Mouse (Mus musculus): ENCODE data around the gene Ogg1. TPM values are rescaled to one million over a fixed set of nuclear protein-coding genes. Genes with fewer than 3 reads are reported as not detected.
A peak's percentile ranks its signal among the peaks of the same experiment; 100 is the strongest.

Gene Ogg1
- polyA plus RNA-seq, 1 experiment from 2014 or later = 14.0 TPM

- Histone ChIP-seq H3K9ac (ENCODE audit: low read depth, low read length) (no peak overlapping the region), H3K27me3 (ENCODE audit: insufficient read depth, low read length) (no peaks in the 10 kb centered on the region), H3K4me1 (replicated peaks; ENCODE audit: insufficient read depth, low read length) (no peaks in the 10 kb centered on the region), H3K27ac (peak overlapping the region; percentile 76), H3K4me3 (replicated peaks; ENCODE audit: low read depth, low read length) (no peak overlapping the region), H3K36me3 (ENCODE audit: insufficient read depth, low read length) (peaks cover 56% of the 10 kb centered on the region), H3K9me3 (replicated peaks; ENCODE audit: low read length) (no peaks in the 10 kb centered on the region), H3K4me2 (ENCODE audit: low read length) (no peak overlapping the region)
- no peak for TF ChIP-seq CTCF (IDR thresholded peaks at IDR 0.05; ENCODE audit: low read depth)
- ATAC-seq (replicated peaks; ENCODE audit: low FRiP score, low read depth) (peak; percentile 68), DNase-seq (ENCODE audit: low spot score) (peak; percentile 38)
- WGBS = 81% methylated on average over 20 of the region's 20 CpGs
Observed at GRCm38 (mm10) chr6:113370194-113370929, 43.6 kb downstream of the Ogg1 start.

GRCm38 (mm10) chr6:113373491-113373890 lies 46.7 kb downstream of the Ogg1 start:
- Histone ChIP-seq H3K4me1 (replicated peaks; ENCODE audit: insufficient read depth, low read length) (no peaks in the 10 kb centered on the region), H3K9me3 (replicated peaks; ENCODE audit: low read length) (no peaks in the 10 kb centered on the region), H3K36me3 (ENCODE audit: insufficient read depth, low read length) (peaks cover 55% of the 10 kb centered on the region), H3K9ac (ENCODE audit: low read depth, low read length) (no peak overlapping the region), H3K4me2 (ENCODE audit: low read length) (no peak overlapping the region), H3K4me3 (replicated peaks; ENCODE audit: low read depth, low read length) (no peak overlapping the region), H3K27ac (no peak overlapping the region), H3K27me3 (ENCODE audit: insufficient read depth, low read length) (no peaks in the 10 kb centered on the region)
- 92% methylated on average over 4 of the region's 4 CpGs for WGBS
- ATAC-seq (replicated peaks; ENCODE audit: low FRiP score, low read depth) (no peak), DNase-seq (ENCODE audit: low spot score) (no peak)
- TF ChIP-seq CTCF (IDR thresholded peaks at IDR 0.05; ENCODE audit: low read depth) = no peak

GRCm38 (mm10) chr6:113377172-113377495 lies 50.4 kb downstream of the Ogg1 start:
- ATAC-seq (replicated peaks; ENCODE audit: low FRiP score, low read depth) (no peak), DNase-seq (ENCODE audit: low spot score) (no peak)
- WGBS = 7% methylated on average over 7 of the region's 7 CpGs
- peak overlapping the region; percentile 52 for H3K4me2 ChIP-seq (ENCODE audit: low read length)
- peak overlapping the region; percentile 95 for H3K27ac ChIP-seq
- peak overlapping the region; percentile 86 for H3K9ac ChIP-seq (ENCODE audit: low read depth, low read length)
- peaks cover 40% of the 10 kb centered on the region for H3K36me3 ChIP-seq (ENCODE audit: insufficient read depth, low read length)
- H3K27me3 ChIP-seq (ENCODE audit: insufficient read depth, low read length) = no peaks in the 10 kb centered on the region
- TF ChIP-seq CTCF (IDR thresholded peaks at IDR 0.05; ENCODE audit: low read depth) = no peak
- H3K4me1 ChIP-seq (replicated peaks; ENCODE audit: insufficient read depth, low read length) = peaks cover 4% of the 10 kb centered on the region
- peak overlapping the region; percentile 72 for H3K4me3 ChIP-seq (replicated peaks; ENCODE audit: low read depth, low read length)
- no peaks in the 10 kb centered on the region for H3K9me3 ChIP-seq (replicated peaks; ENCODE audit: low read length)

GRCm38 (mm10) chr6:113377496-113378385 lies 51.0 kb downstream of the Ogg1 start, which contains the start of the genes Tada3 and Arpc4:
Gene Tada3 (minus strand): TSS chr6:113377883.
Gene Arpc4 (plus strand): TSS chr6:113378115.
- H3K4me1 ChIP-seq (replicated peaks; ENCODE audit: insufficient read depth, low read length) = peaks cover 4% of the 10 kb centered on the region
- peak within 1 kb of the TSS; percentile 52 for H3K4me2 ChIP-seq (ENCODE audit: low read length)
- H3K4me3 ChIP-seq (replicated peaks; ENCODE audit: low read depth, low read length) = peak within 1 kb of the TSS; percentile 72
- peak within 1 kb of the TSS; percentile 95 for H3K27ac ChIP-seq
- under 1% methylated on average over 60 of the region's 61 CpGs for WGBS
- H3K27me3 ChIP-seq (ENCODE audit: insufficient read depth, low read length) = no peaks in the 10 kb centered on the region
- no peaks in the 10 kb centered on the region for H3K9me3 ChIP-seq (replicated peaks; ENCODE audit: low read length)
- peaks cover 40% of the 10 kb centered on the region for H3K36me3 ChIP-seq (ENCODE audit: insufficient read depth, low read length)
- DNase-seq (ENCODE audit: low spot score) = peak; percentile 99
- ATAC-seq (replicated peaks; ENCODE audit: low FRiP score, low read depth) = peak; percentile 95
- H3K9ac ChIP-seq (ENCODE audit: low read depth, low read length) = peak within 1 kb of the TSS; percentile 86
- peak; percentile 35; the same call in 1 of the 2 replicates for TF ChIP-seq CTCF (IDR thresholded peaks at IDR 0.05; ENCODE audit: low read depth)

- Histone ChIP-seq H3K4me2 (ENCODE audit: low read length) (peak overlapping the region; percentile 52), H3K36me3 (ENCODE audit: insufficient read depth, low read length) (peaks cover 43% of the 10 kb centered on the region), H3K9ac (ENCODE audit: low read depth, low read length) (0 out of 2 replicates have a peak overlapping the region, but pooled peaks have one; percentile 0), H3K4me1 (replicated peaks; ENCODE audit: insufficient read depth, low read length) (peaks cover 4% of the 10 kb centered on the region), H3K4me3 (replicated peaks; ENCODE audit: low read depth, low read length) (peak overlapping the region; percentile 72; the same call in 1 of the 2 replicates), H3K27me3 (ENCODE audit: insufficient read depth, low read length) (no peaks in the 10 kb centered on the region), H3K9me3 (replicated peaks; ENCODE audit: low read length) (no peaks in the 10 kb centered on the region), H3K27ac (no peak overlapping the region)
- WGBS = 79% methylated on average over 6 of the region's 6 CpGs
- TF ChIP-seq CTCF (IDR thresholded peaks at IDR 0.05; ENCODE audit: low read depth) = no peak
- DNase-seq (ENCODE audit: low spot score) = no peak
- ATAC-seq (replicated peaks; ENCODE audit: low FRiP score, low read depth) = no peak
Observed at GRCm38 (mm10) chr6:113379246-113379645, 52.5 kb downstream of the Ogg1 start.

- 87% methylated on average over 11 of the region's 11 CpGs for WGBS
- H3K9me3 ChIP-seq (replicated peaks; ENCODE audit: low read length) = no peaks in the 10 kb centered on the region
- H3K9ac ChIP-seq (ENCODE audit: low read depth, low read length) = no peak overlapping the region
- H3K4me3 ChIP-seq (replicated peaks; ENCODE audit: low read depth, low read length) = no peak overlapping the region
- no peaks in the 10 kb centered on the region for H3K27me3 ChIP-seq (ENCODE audit: insufficient read depth, low read length)
- H3K4me1 ChIP-seq (replicated peaks; ENCODE audit: insufficient read depth, low read length) = peaks cover 4% of the 10 kb centered on the region
- H3K4me2 ChIP-seq (ENCODE audit: low read length) = no peak overlapping the region
- peaks cover 45% of the 10 kb centered on the region for H3K36me3 ChIP-seq (ENCODE audit: insufficient read depth, low read length)
- H3K27ac ChIP-seq = no peak overlapping the region
- DNase-seq (ENCODE audit: low spot score) (no peak), ATAC-seq (replicated peaks; ENCODE audit: low FRiP score, low read depth) (no peak; the same call in 1 of the 2 replicates)
- peak; percentile 43; the same call in 1 of the 2 replicates for TF ChIP-seq CTCF (IDR thresholded peaks at IDR 0.05; ENCODE audit: low read depth)
Observed at GRCm38 (mm10) chr6:113380480-113380879, 53.7 kb downstream of the Ogg1 start.

Data from kidney, postnatal 0 days (tissue).